In the genomic region with DNA sequence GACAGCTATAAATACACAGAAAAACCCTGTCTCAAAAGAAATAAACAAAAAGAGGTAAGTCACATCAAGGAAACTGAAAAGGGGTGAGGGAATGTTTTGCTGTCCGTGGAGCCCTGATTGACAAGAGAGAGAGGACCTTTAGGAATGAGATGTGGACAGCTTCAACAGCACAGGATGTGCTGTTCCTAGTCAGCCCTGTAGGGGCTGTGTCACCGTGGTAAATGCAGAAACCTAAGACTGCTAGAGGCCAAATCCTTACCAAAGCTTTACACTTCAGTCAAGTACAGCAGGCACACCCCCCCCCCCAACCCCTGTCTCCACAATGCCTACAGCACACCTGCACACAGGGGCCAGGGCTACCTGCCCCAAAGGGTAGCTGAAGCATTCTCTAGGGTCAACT, we compare ENCODE assay signal across 12 mouse cellular contexts. TPM values are rescaled to one million over a fixed set of nuclear protein-coding genes. Genes with fewer than 3 reads are reported as not detected.
DNase-seq lines count a peak whose midpoint lies in the region; ATAC-seq and TF ChIP-seq lines count a peak whose summit lies in the region.
"Had no signal": no experiment of that assay in that cellular context is flagged by ENCODE, and none has a peak within 500 bp of the region (broad histone marks: within the 10 kb centered on the region; RNA-seq: fewer than 3 reads in every experiment).

No protein-coding gene starts in this region.

- H3K27me3 ChIP-seq in intestine, postnatal 0 days (replicated peaks; ENCODE audit: control insufficient read depth, insufficient read depth, low read length): no peaks in the 10 kb centered on the region
- no peaks in the 10 kb centered on the region for H3K27me3 ChIP-seq in intestine, embryonic 15.5 days (replicated peaks)
- no peaks in the 10 kb centered on the region for H3K27me3 ChIP-seq in forebrain, embryonic 10.5 days (ENCODE audit: poor library complexity, severe bottlenecking)
- H3K27me3 ChIP-seq: heart, embryonic 15.5 days; lung, embryonic 15.5 days had no signal

- peaks cover 60% of the 10 kb centered on the region for H3K36me3 ChIP-seq in intestine, postnatal 0 days (ENCODE audit: control insufficient read depth, insufficient read depth)
- H3K36me3 ChIP-seq in intestine, embryonic 15.5 days: peaks cover 30% of the 10 kb centered on the region
- H3K36me3 ChIP-seq in forebrain, embryonic 10.5 days (replicated peaks): peaks cover 87% of the 10 kb centered on the region

- H3K27ac ChIP-seq in intestine, postnatal 0 days (ENCODE audit: low read depth, low read length): no peak overlapping the region
- H3K27ac ChIP-seq in intestine, embryonic 15.5 days: no peak overlapping the region
- no peak overlapping the region for H3K27ac ChIP-seq in forebrain, embryonic 10.5 days
- H3K27ac ChIP-seq: heart, embryonic 15.5 days; lung, embryonic 15.5 days had no signal

- DNase-seq in A20 (ENCODE audit: low read depth, low spot score) (peak; percentile 54), NIH3T3 (ENCODE audit: low read depth) (peak; percentile 46)
- DNase-seq in spleen, postnatal 36 days (ENCODE audit: low spot score in 2 of 2): no peak
- DNase-seq in cerebellum, postnatal 25 days: no peak
- no peak for DNase-seq in forebrain, embryonic 10.5 days (ENCODE audit: extremely low spot score, low spot score)
- DNase-seq: kidney, adult 9 months; thymus, adult 2 months had no signal

- WGBS in intestine, postnatal 0 days: 28% methylated on average over 2 of the region's 2 CpGs
- 28% methylated on average over 2 of the region's 2 CpGs for WGBS in intestine, embryonic 15.5 days
- WGBS in forebrain, embryonic 10.5 days: 59% methylated on average over 2 of the region's 2 CpGs

- no peak overlapping the region for H3K9ac ChIP-seq in intestine, postnatal 0 days (ENCODE audit: low read depth, low read length)
- no peak overlapping the region for H3K9ac ChIP-seq in intestine, embryonic 15.5 days
- H3K9ac ChIP-seq: heart, embryonic 15.5 days; lung, embryonic 15.5 days had no signal

- no peak overlapping the region for H3K4me2 ChIP-seq in intestine, postnatal 0 days (replicated peaks; ENCODE audit: low read depth)
- H3K4me2 ChIP-seq in intestine, embryonic 15.5 days (replicated peaks): no peak overlapping the region
- H3K4me2 ChIP-seq: heart, embryonic 15.5 days; lung, embryonic 15.5 days had no signal

- 0 out of 2 replicates have a peak, but pooled peaks have one; percentile 15 for ATAC-seq in intestine, postnatal 0 days
- ATAC-seq in intestine, embryonic 15.5 days: no peak
- ATAC-seq in inflammation-experienced regulatory T-cells, adult 6 months: peak; percentile 57

- TF ChIP-seq CTCF in intestine, postnatal 0 days (IDR thresholded peaks at IDR 0.05; ENCODE audit: low read depth): peak; percentile 58

- H3K9me3 ChIP-seq in intestine, postnatal 0 days (ENCODE audit: control insufficient read depth): no peaks in the 10 kb centered on the region
- H3K9me3 ChIP-seq in intestine, embryonic 15.5 days: no peaks in the 10 kb centered on the region
- H3K9me3 ChIP-seq in forebrain, embryonic 10.5 days: no peaks in the 10 kb centered on the region
- H3K9me3 ChIP-seq: heart, embryonic 15.5 days; lung, embryonic 15.5 days had no signal

- H3K4me1 ChIP-seq in intestine, postnatal 0 days (replicated peaks; ENCODE audit: control insufficient read depth, insufficient read depth, low read length): no peaks in the 10 kb centered on the region
- 0 out of 2 replicates have a peak, but pooled peaks cover 2% of the 10 kb centered on the region for H3K4me1 ChIP-seq in intestine, embryonic 15.5 days (replicated peaks)
- no peaks in the 10 kb centered on the region for H3K4me1 ChIP-seq in forebrain, embryonic 10.5 days
- H3K4me1 ChIP-seq: lung, embryonic 15.5 days had no signal

- no peak overlapping the region for H3K4me3 ChIP-seq in intestine, postnatal 0 days (ENCODE audit: low read depth, low read length)
- no peak overlapping the region for H3K4me3 ChIP-seq in intestine, embryonic 15.5 days (replicated peaks)
- no peak overlapping the region for H3K4me3 ChIP-seq in forebrain, embryonic 10.5 days
- H3K4me3 ChIP-seq: heart, embryonic 15.5 days; lung, embryonic 15.5 days had no signal

RNA-seq across cellular contexts. Expression of a gene that starts 13.9 kb away (rescaled TPM):
- 278 and 296 TPM in 2 replicates for polyA plus RNA-seq in intestine, postnatal 0 days (2015; fragmentation: Nextera tagmentation; extraction: Ambion mirVana)
- 295 and 300 TPM in 2 replicates for polyA plus RNA-seq in intestine, embryonic 15.5 days (2015; fragmentation: Nextera tagmentation; extraction: Ambion mirVana)
- polyA plus RNA-seq in inflammation-experienced regulatory T-cells, adult 6 months (2017; shearing (Covaris generic)): 10 to 100 TPM; 36.5 to 96.0 (median 72.6) TPM
- 294 and 298 TPM in 2 replicates for polyA plus RNA-seq in forebrain, embryonic 10.5 days (2016; fragmentation: Nextera tagmentation; extraction: Ambion mirVana)

RNA-seq across cellular contexts. Expression of a gene that starts 39.2 kb away (rescaled TPM):
- 25.3 and 29.1 TPM in 2 replicates for polyA plus RNA-seq in intestine, postnatal 0 days (2015; fragmentation: Nextera tagmentation; extraction: Ambion mirVana)
- 24.8 and 30.0 TPM in 2 replicates for polyA plus RNA-seq in intestine, embryonic 15.5 days (2015; fragmentation: Nextera tagmentation; extraction: Ambion mirVana)
- polyA plus RNA-seq in inflammation-experienced regulatory T-cells, adult 6 months (2017; shearing (Covaris generic)): 10 to 100 TPM; 16.8 to 19.7 (median 17.4) TPM
- polyA plus RNA-seq in forebrain, embryonic 10.5 days (2016; fragmentation: Nextera tagmentation; extraction: Ambion mirVana): 26.1 and 26.5 TPM in 2 replicates

Comparison
In these comparisons a context has a peak if more than half of its experiments do, and no peak if none do; other contexts are left out.
1. DNase-seq: peak in A20 (single experiment) and NIH3T3 (single experiment); none in spleen, postnatal 36 days (0 of 2), cerebellum, postnatal 25 days (0 of 2) and forebrain, embryonic 10.5 days (single experiment).